Mouse (Mus musculus) embryonic facial prominence, embryonic 12.5 days (tissue): ENCODE data around the gene Foxa3. TPM values are rescaled to one million over a fixed set of nuclear protein-coding genes. Genes with fewer than 3 reads are reported as not detected.
A peak's percentile ranks its signal among the peaks of the same experiment; 100 is the strongest.

Experiments
- ATAC-seq: fragments of 200-750 bp; cut with Nextera tagmentation; 2 replicates; pipeline ENCODE4 v1.8.0; 2017; ENCODE audit not compliant: insufficient number of reproducible peaks, insufficient read depth, low FRiP score, low TSS enrichment
- H3K27ac ChIP-seq: fragments of 300-500 bp; sonication (generic); 2 replicates; pipeline ENCODE4 v1.5.1; 2016; ENCODE audit warnings: mild to moderate bottlenecking
- H3K27me3 ChIP-seq: fragments of 300-500 bp; sonication (generic); 2 replicates; pipeline ENCODE4 v1.6.1; 2016; ENCODE audit warnings: mild to moderate bottlenecking, moderate library complexity
- H3K36me3 ChIP-seq: fragments of 300-500 bp; sonication (generic); 2 replicates; pipeline ENCODE4 v1.6.1; 2016; ENCODE audit warnings: mild to moderate bottlenecking
- H3K4me1 ChIP-seq: fragments of 300-500 bp; sonication (generic); 2 replicates; pipeline ENCODE4 v1.6.1; 2016
- H3K4me2 ChIP-seq: fragments of 300-500 bp; sonication (generic); replicated peaks from 2 replicates; pipeline ENCODE4 v1.6.1; 2016; ENCODE audit warnings: mild to moderate bottlenecking, moderate library complexity
- H3K4me3 ChIP-seq: fragments of 300-500 bp; sonication (generic); 2 replicates; pipeline ENCODE4 v1.5.1; 2016; ENCODE audit warnings: mild to moderate bottlenecking
- H3K9ac ChIP-seq: fragments of 300-500 bp; sonication (generic); 2 replicates; pipeline ENCODE4 v1.6.1; 2016; ENCODE audit warnings: mild to moderate bottlenecking, moderate library complexity
- H3K9me3 ChIP-seq: fragments of 300-500 bp; sonication (generic); 2 replicates; pipeline ENCODE4 v1.6.1; 2016; ENCODE audit warnings: mild to moderate bottlenecking, moderate library complexity
- WGBS: fragments of 180-500 bp; shearing (Covaris S2); methylation state at CpG from one replicate; pipeline ENCODE4 v1.1.7; 2016; 5-methylcytosine and 5-hydroxymethylcytosine counted together
- polyA plus RNA-seq: library from polyadenylated mRNA; unstranded; fragments of >200 nt; fragmentation: Nextera tagmentation; extraction: Ambion mirVana; gene quantifications from 2 replicates; pipeline ENCODE4 v1.2.1, GENCODE M21; 2016

Foxa3 gene
- polyA plus RNA-seq, 1 experiment from 2014 or later: 0.13 TPM

GRCm38 (mm10) chr7:19005417-19006121, 17.8 kb downstream of the Foxa3 start:
- Histone ChIP-seq H3K27me3 (no peaks in the 10 kb centered on the region), H3K27ac (no peak overlapping the region), H3K4me2 (peak overlapping the region; percentile 99), H3K4me3 (peak overlapping the region; percentile 95), H3K9me3 (no peaks in the 10 kb centered on the region), H3K4me1 (peaks cover 38% of the 10 kb centered on the region), H3K9ac (peak overlapping the region; percentile 93), H3K36me3 (peaks cover 31% of the 10 kb centered on the region)
- WGBS: 81% methylated on average over 34 of the region's 34 CpGs
- no peak for ATAC-seq

GRCm38 (mm10) chr7:19004631-19005079, 18.7 kb downstream of the Foxa3 start:
- ATAC-seq: no peak
- Histone ChIP-seq H3K4me1 (peaks cover 41% of the 10 kb centered on the region), H3K9me3 (no peaks in the 10 kb centered on the region), H3K9ac (peak overlapping the region; percentile 93), H3K27ac (peak overlapping the region; percentile 96), H3K4me2 (peak overlapping the region; percentile 99), H3K27me3 (no peaks in the 10 kb centered on the region), H3K4me3 (peak overlapping the region; percentile 95), H3K36me3 (peaks cover 31% of the 10 kb centered on the region)
- WGBS: 5% methylated on average over 34 of the region's 34 CpGs

DNA sequence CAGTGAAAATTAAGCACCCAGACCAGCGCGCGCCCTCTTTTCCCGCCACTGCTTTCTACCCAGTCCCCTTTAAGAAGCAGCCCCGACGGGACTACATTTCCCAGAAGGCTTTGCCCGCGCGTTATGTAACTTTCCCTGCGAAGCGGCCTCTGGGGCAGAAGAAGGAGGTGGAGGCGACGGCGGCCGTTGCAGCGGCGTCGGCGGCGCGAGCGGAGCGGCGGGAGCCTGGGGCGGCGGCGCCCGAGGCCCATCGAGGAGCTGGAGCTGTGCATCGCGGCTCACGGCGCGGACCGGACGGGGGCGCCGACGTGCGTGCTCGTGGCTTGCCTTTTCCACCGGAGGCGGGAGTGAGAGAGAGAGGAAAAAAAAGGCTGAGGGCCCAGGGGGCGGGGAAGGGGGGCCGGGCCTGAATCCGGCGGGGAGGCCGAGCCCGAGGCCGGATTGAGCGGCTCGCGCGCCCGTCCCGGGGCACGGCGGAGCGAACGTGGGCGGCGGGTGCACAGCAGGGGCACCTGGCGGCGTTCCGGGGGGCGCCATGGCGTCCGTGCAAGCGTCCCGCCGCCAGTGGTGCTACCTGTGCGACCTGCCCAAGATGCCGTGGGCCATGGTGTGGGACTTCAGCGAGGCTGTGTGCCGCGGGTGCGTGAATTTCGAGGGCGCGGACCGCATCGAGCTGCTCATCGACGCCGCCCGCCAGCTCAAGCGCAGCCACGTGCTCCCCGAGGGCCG, 19.3 kb downstream of the Foxa3 start, which contains the start of gene Irf2bp1:
Gene Irf2bp1, plus strand, starts transcription at position 143 of the 729 bp plus-strand sequence.
- H3K4me1 ChIP-seq: peaks cover 41% of the 10 kb centered on the region
- H3K27ac ChIP-seq: peak within 1 kb of the TSS; percentile 96
- H3K4me2 ChIP-seq: peak within 1 kb of the TSS; percentile 99
- H3K9me3 ChIP-seq: no peaks in the 10 kb centered on the region
- H3K9ac ChIP-seq: peak within 1 kb of the TSS; percentile 93
- WGBS: under 1% methylated on average over 68 of the region's 90 CpGs
- H3K4me3 ChIP-seq: peak within 1 kb of the TSS; percentile 95
- no peaks in the 10 kb centered on the region for H3K27me3 ChIP-seq
- peaks cover 31% of the 10 kb centered on the region for H3K36me3 ChIP-seq
- peak; percentile 22 for ATAC-seq

- Histone ChIP-seq H3K4me3 (peak overlapping the region; percentile 36), H3K27ac (peak overlapping the region; percentile 70), H3K9ac (peak overlapping the region; percentile 66), H3K4me2 (peak overlapping the region; percentile 57), H3K4me1 (peaks cover 41% of the 10 kb centered on the region), H3K36me3 (peaks cover 29% of the 10 kb centered on the region), H3K9me3 (no peaks in the 10 kb centered on the region), H3K27me3 (no peaks in the 10 kb centered on the region)
- 1% methylated on average over 17 of the region's 17 CpGs for WGBS
- ATAC-seq: peak; percentile 26; the same call in 1 of the 2 replicates
Measured at GRCm38 (mm10) chr7:19002848-19003498, 20.4 kb downstream of the Foxa3 start.

DNA sequence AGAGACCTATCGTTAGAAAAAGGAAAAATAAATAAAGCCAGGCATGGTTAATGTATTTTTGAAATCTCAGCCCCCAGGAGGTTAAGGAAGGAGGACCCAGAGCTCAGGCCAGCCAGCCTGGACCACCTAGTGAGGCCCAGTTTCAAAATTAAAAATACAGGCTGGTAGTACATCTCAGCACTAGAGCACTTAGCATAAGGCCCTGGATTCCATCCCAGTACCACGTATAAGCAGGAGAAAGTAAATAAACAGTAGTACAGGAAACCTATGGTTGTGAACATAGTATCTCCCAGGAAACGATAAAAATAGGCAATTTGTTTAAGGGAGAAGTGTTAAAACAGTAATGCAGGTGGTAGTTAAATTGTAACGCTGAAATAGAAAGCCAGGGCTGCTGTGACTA, 21.2 kb downstream of the Foxa3 start:
- Histone ChIP-seq H3K4me2 (peak overlapping the region; percentile 57), H3K9ac (peak overlapping the region; percentile 66), H3K27ac (peak overlapping the region; percentile 70), H3K4me1 (peaks cover 35% of the 10 kb centered on the region), H3K27me3 (no peaks in the 10 kb centered on the region), H3K36me3 (peaks cover 26% of the 10 kb centered on the region), H3K4me3 (peak overlapping the region; percentile 36), H3K9me3 (no peaks in the 10 kb centered on the region)
- 37% methylated on average over 4 of the region's 4 CpGs for WGBS
- ATAC-seq: no peak

- peak overlapping the region; percentile 70 for H3K27ac ChIP-seq
- peaks cover 23% of the 10 kb centered on the region for H3K36me3 ChIP-seq
- ATAC-seq: no peak
- no peak overlapping the region for H3K9ac ChIP-seq
- peaks cover 31% of the 10 kb centered on the region for H3K4me1 ChIP-seq
- 0 out of 2 replicates have a peak overlapping the region, but pooled peaks have one; percentile 36 for H3K4me3 ChIP-seq
- H3K4me2 ChIP-seq: 0 out of 2 replicates have a peak overlapping the region, but pooled peaks have one; percentile 52
- WGBS: 77% methylated on average over 3 of the region's 3 CpGs
- no peaks in the 10 kb centered on the region for H3K27me3 ChIP-seq
- H3K9me3 ChIP-seq: no peaks in the 10 kb centered on the region
Measured at GRCm38 (mm10) chr7:19001807-19002085, 21.6 kb downstream of the Foxa3 start.

- Histone ChIP-seq H3K9me3 (no peaks in the 10 kb centered on the region), H3K27ac (no peak overlapping the region), H3K4me2 (peak overlapping the region; percentile 52), H3K36me3 (peaks cover 25% of the 10 kb centered on the region), H3K27me3 (no peaks in the 10 kb centered on the region), H3K9ac (peak overlapping the region; percentile 56), H3K4me3 (peak overlapping the region; percentile 32), H3K4me1 (peaks cover 26% of the 10 kb centered on the region)
- no peak for ATAC-seq
- WGBS: 28% methylated on average over 18 of the region's 18 CpGs
Measured at GRCm38 (mm10) chr7:19001066-19001806, 22.1 kb downstream of the Foxa3 start.

DNA sequence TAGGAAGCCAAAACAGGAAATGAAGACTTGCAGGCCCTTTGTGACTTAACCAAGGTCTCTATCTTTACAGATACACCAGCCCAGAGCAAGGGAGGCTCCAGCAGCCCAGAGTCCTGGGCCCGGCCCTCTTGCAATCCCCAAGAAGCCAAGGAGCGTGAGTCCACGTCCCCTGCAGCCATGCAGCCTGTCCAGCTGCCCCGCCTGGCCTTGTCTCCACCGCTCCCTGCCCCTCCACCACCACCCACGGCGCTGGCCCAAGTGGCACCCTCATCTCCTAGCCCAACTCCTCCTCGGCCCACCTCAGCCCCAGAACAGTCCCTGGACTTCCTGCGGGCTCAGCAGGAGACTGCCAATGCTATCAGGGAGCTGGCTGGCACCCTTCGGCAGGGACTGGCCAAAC, 22.9 kb downstream of the Foxa3 start:
- H3K9me3 ChIP-seq: no peaks in the 10 kb centered on the region
- no peak for ATAC-seq
- no peaks in the 10 kb centered on the region for H3K27me3 ChIP-seq
- peak overlapping the region; percentile 56 for H3K9ac ChIP-seq
- H3K4me2 ChIP-seq: peak overlapping the region; percentile 52
- H3K4me1 ChIP-seq: peaks cover 18% of the 10 kb centered on the region
- peak overlapping the region; percentile 32 for H3K4me3 ChIP-seq
- H3K27ac ChIP-seq: 0 out of 2 replicates have a peak overlapping the region, but pooled peaks have one; percentile 30
- 44% methylated on average over 10 of the region's 10 CpGs for WGBS
- peaks cover 18% of the 10 kb centered on the region for H3K36me3 ChIP-seq

DNA sequence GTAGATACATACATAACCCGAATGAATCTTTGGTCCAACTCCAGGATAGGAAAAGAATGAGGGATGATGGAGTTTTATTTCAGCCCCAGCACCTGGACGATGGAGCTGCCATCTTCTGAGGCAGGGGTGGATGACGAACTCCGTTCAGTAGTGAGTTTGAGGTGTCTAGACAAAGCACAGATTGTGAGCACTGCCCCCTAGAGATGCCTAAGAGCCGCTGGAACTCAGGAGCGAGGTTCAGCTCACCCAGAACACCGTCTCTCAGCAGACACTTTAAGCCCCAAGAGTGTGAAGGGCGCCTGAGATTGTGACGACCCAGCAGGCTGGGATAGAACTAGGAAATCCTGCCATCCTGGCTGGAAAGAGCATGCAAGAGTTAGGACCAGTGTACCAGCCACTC, 24.5 kb downstream of the Foxa3 start:
- no peak overlapping the region for H3K27ac ChIP-seq
- WGBS: 40% methylated on average over 9 of the region's 9 CpGs
- 0 out of 2 replicates have a peak, but pooled peaks cover under 1% of the 10 kb centered on the region for H3K27me3 ChIP-seq
- H3K9ac ChIP-seq: no peak overlapping the region; the same call in 1 of the 2 replicates
- 0 out of 2 replicates have a peak, but pooled peaks cover 11% of the 10 kb centered on the region for H3K36me3 ChIP-seq
- no peak for ATAC-seq
- H3K4me2 ChIP-seq: no peak overlapping the region
- H3K4me3 ChIP-seq: no peak overlapping the region
- no peaks in the 10 kb centered on the region for H3K9me3 ChIP-seq
- H3K4me1 ChIP-seq: peaks cover 8% of the 10 kb centered on the region

- H3K4me3 ChIP-seq: peak overlapping the region; percentile 48
- peak overlapping the region; percentile 77 for H3K4me2 ChIP-seq
- H3K9ac ChIP-seq: no peak overlapping the region; the same call in 1 of the 2 replicates
- 88% methylated on average over 5 of the region's 5 CpGs for WGBS
- peaks cover 29% of the 10 kb centered on the region for H3K27me3 ChIP-seq
- ATAC-seq: no peak
- no peak overlapping the region for H3K27ac ChIP-seq
- peaks cover 12% of the 10 kb centered on the region; the same call in 1 of the 2 replicates for H3K4me1 ChIP-seq
- H3K36me3 ChIP-seq: 0 out of 2 replicates have a peak, but pooled peaks cover 11% of the 10 kb centered on the region
- H3K9me3 ChIP-seq: no peaks in the 10 kb centered on the region
Measured at GRCm38 (mm10) chr7:18993036-18993435, 30.3 kb downstream of the Foxa3 start.

GRCm38 (mm10) chr7:18992294-18992675, 31.1 kb downstream of the Foxa3 start:
- peaks cover 12% of the 10 kb centered on the region; the same call in 1 of the 2 replicates for H3K4me1 ChIP-seq
- peak overlapping the region; percentile 57 for H3K9ac ChIP-seq
- H3K27me3 ChIP-seq: peaks cover 30% of the 10 kb centered on the region
- no peak for ATAC-seq
- WGBS: 3% methylated on average over 25 of the region's 31 CpGs
- peak overlapping the region; percentile 77 for H3K4me2 ChIP-seq
- 0 out of 2 replicates have a peak, but pooled peaks cover 7% of the 10 kb centered on the region for H3K36me3 ChIP-seq
- H3K4me3 ChIP-seq: peak overlapping the region; percentile 48
- no peak overlapping the region for H3K27ac ChIP-seq
- H3K9me3 ChIP-seq: no peaks in the 10 kb centered on the region
